Mouse (Mus musculus) lung, postnatal 0 days (tissue): ENCODE data around the gene Acoxl.

Experiments
- CTCF ChIP-seq: IDR thresholded peaks from 2 replicates; pipeline ENCODE4 v1.5.1; 2016; ENCODE audit warnings: antibody characterized with exemption, mild to moderate bottlenecking
- EP300 ChIP-seq: IDR thresholded peaks from 2 replicates; pipeline ENCODE4 v1.6.1; 2016; ENCODE audit warnings: antibody characterized with exemption, mild to moderate bottlenecking, control low read depth

GRCm38 (mm10) chr2:128170614-128171013 lies 331.9 kb downstream of the Acoxl start:
- TF ChIP-seq CTCF (no peak), EP300 (no peak)
